Comparison of ENCODE assay signal across 20 mouse cellular contexts in the genomic region with DNA sequence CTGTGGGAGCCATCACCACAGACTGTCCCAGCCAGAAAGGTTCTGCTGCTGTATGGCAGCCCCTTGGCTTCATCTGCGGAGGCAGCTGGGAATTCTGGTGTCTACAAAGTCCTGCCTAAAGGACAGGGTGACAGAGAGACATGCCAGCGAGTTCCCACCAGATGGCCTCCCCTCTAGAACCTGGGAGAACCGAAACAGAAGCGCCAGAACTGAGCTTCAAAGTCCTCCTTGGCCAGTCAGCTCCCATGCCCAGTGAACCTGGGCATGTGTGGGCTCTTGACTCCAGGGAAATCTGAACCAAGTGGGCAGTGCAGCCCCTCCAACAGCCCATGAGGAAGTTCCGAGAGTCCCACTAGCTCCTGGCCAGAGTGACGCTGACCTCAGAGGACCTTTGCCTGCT. TPM values are rescaled to one million over a fixed set of nuclear protein-coding genes. Genes with fewer than 3 reads are reported as not detected.
DNase-seq lines count a peak whose midpoint lies in the region; ATAC-seq lines count a peak whose summit lies in the region.
"Had no signal": no experiment of that assay in that cellular context is flagged by ENCODE, and none has a peak within 500 bp of the region (broad histone marks: within the 10 kb centered on the region; RNA-seq: fewer than 3 reads in every experiment).

No protein-coding gene starts in this region.

- H3K27me3 ChIP-seq in hindbrain, embryonic 10.5 days (ENCODE audit: insufficient read depth, poor library complexity, severe bottlenecking): no peaks in the 10 kb centered on the region
- H3K27me3 ChIP-seq in hindbrain, embryonic 14.5 days (ENCODE audit: control insufficient read depth, insufficient read depth, low read length): no peaks in the 10 kb centered on the region
- no peaks in the 10 kb centered on the region for H3K27me3 ChIP-seq in midbrain, embryonic 10.5 days (ENCODE audit: low read depth, poor library complexity, severe bottlenecking)
- H3K27me3 ChIP-seq in midbrain, embryonic 11.5 days (ENCODE audit: control insufficient read depth, insufficient read depth, low read length): no peaks in the 10 kb centered on the region
- H3K27me3 ChIP-seq: heart, embryonic 13.5 days; liver, embryonic 12.5 days; lung, embryonic 15.5 days; neural tube, embryonic 12.5 days; stomach, embryonic 15.5 days had no signal

- H3K9ac ChIP-seq in hindbrain, embryonic 14.5 days: no peak overlapping the region
- no peak overlapping the region for H3K9ac ChIP-seq in midbrain, embryonic 11.5 days (ENCODE audit: low read length)
- H3K9ac ChIP-seq: forebrain, postnatal 0 days; liver, embryonic 12.5 days; lung, embryonic 15.5 days; neural tube, embryonic 12.5 days; stomach, embryonic 15.5 days had no signal

- H3K4me1 ChIP-seq in hindbrain, embryonic 10.5 days (replicated peaks): peaks cover 40% of the 10 kb centered on the region
- H3K4me1 ChIP-seq in hindbrain, embryonic 14.5 days (replicated peaks; ENCODE audit: control insufficient read depth, insufficient read depth, low read length): no peaks in the 10 kb centered on the region; the same call in 1 of the 2 replicates
- peaks cover 23% of the 10 kb centered on the region for H3K4me1 ChIP-seq in midbrain, embryonic 10.5 days
- peaks cover 7% of the 10 kb centered on the region for H3K4me1 ChIP-seq in midbrain, embryonic 11.5 days (ENCODE audit: control insufficient read depth, insufficient read depth, low read length)
- H3K4me1 ChIP-seq: liver, embryonic 12.5 days had no signal

- ATAC-seq in hindbrain, embryonic 14.5 days (ENCODE audit: low FRiP score): no peak
- no peak for ATAC-seq in midbrain, embryonic 11.5 days (ENCODE audit: low FRiP score)
- ATAC-seq: forebrain, postnatal 0 days; intestine, postnatal 0 days; liver, embryonic 12.5 days had no signal

- no peak overlapping the region for H3K4me2 ChIP-seq in hindbrain, embryonic 14.5 days (replicated peaks)
- no peak overlapping the region for H3K4me2 ChIP-seq in midbrain, embryonic 11.5 days
- H3K4me2 ChIP-seq: heart, embryonic 13.5 days; liver, embryonic 12.5 days; lung, embryonic 15.5 days; neural tube, embryonic 12.5 days; stomach, embryonic 15.5 days had no signal

- WGBS in hindbrain, embryonic 10.5 days: 80% methylated on average over 6 of the region's 6 CpGs
- WGBS in hindbrain, embryonic 14.5 days: 82% methylated on average over 6 of the region's 6 CpGs
- 84% methylated on average over 6 of the region's 6 CpGs for WGBS in midbrain, embryonic 10.5 days
- WGBS in midbrain, embryonic 11.5 days: 79% methylated on average over 6 of the region's 6 CpGs

- no peaks in the 10 kb centered on the region for H3K9me3 ChIP-seq in hindbrain, embryonic 10.5 days
- H3K9me3 ChIP-seq in hindbrain, embryonic 14.5 days (ENCODE audit: control insufficient read depth, low read length): no peaks in the 10 kb centered on the region
- H3K9me3 ChIP-seq in midbrain, embryonic 10.5 days (replicated peaks): no peaks in the 10 kb centered on the region
- H3K9me3 ChIP-seq in midbrain, embryonic 11.5 days (ENCODE audit: control insufficient read depth, low read length): no peaks in the 10 kb centered on the region
- H3K9me3 ChIP-seq: heart, embryonic 13.5 days; liver, embryonic 12.5 days; lung, embryonic 15.5 days; neural tube, embryonic 12.5 days; stomach, embryonic 15.5 days had no signal

- H3K36me3 ChIP-seq in hindbrain, embryonic 10.5 days: peaks cover 10% of the 10 kb centered on the region
- peaks cover 39% of the 10 kb centered on the region for H3K36me3 ChIP-seq in hindbrain, embryonic 14.5 days (replicated peaks; ENCODE audit: control insufficient read depth, insufficient read depth)
- peaks cover 14% of the 10 kb centered on the region for H3K36me3 ChIP-seq in midbrain, embryonic 10.5 days
- H3K36me3 ChIP-seq in midbrain, embryonic 11.5 days (ENCODE audit: control insufficient read depth, insufficient read depth, low read length): no peaks in the 10 kb centered on the region
- H3K36me3 ChIP-seq: lung, embryonic 15.5 days; stomach, embryonic 15.5 days had no signal

- peak overlapping the region; percentile 84 for H3K27ac ChIP-seq in hindbrain, embryonic 10.5 days
- no peak overlapping the region for H3K27ac ChIP-seq in hindbrain, embryonic 14.5 days
- H3K27ac ChIP-seq in midbrain, embryonic 10.5 days (replicated peaks): peak overlapping the region; percentile 82
- no peak overlapping the region for H3K27ac ChIP-seq in midbrain, embryonic 11.5 days (ENCODE audit: low read depth, low read length)
- H3K27ac ChIP-seq: heart, embryonic 13.5 days; liver, embryonic 12.5 days; lung, embryonic 15.5 days; stomach, embryonic 15.5 days had no signal

- no peak for DNase-seq in hindbrain, embryonic 10.5 days (ENCODE audit: low spot score)
- DNase-seq in hindbrain, embryonic 14.5 days (ENCODE audit: low spot score): no peak
- DNase-seq in midbrain, embryonic 10.5 days (ENCODE audit: low spot score): no peak
- no peak for DNase-seq in midbrain, embryonic 11.5 days (ENCODE audit: low spot score, missing footprints)
- DNase-seq in cerebellum, postnatal 10 days: peak; percentile 74 to 75
- no peak for DNase-seq in spleen, adult 18-20 months
- DNase-seq in urinary bladder, adult 18-20 months (ENCODE audit: low spot score in 2 of 2): no peak
- DNase-seq: adrenal gland, postnatal 25 days; forebrain, postnatal 0 days; heart, adult 11 months; heart, postnatal 36 days; kidney, postnatal 10 days; thymus, adult 2 months had no signal

- no peak overlapping the region for H3K4me3 ChIP-seq in hindbrain, embryonic 10.5 days
- no peak overlapping the region for H3K4me3 ChIP-seq in hindbrain, embryonic 14.5 days (replicated peaks; ENCODE audit: low read length)
- H3K4me3 ChIP-seq in midbrain, embryonic 10.5 days: no peak overlapping the region
- no peak overlapping the region for H3K4me3 ChIP-seq in midbrain, embryonic 11.5 days (ENCODE audit: low read depth, low read length)
- H3K4me3 ChIP-seq: heart, embryonic 13.5 days; liver, embryonic 12.5 days; lung, embryonic 15.5 days; neural tube, embryonic 12.5 days; stomach, embryonic 15.5 days had no signal

RNA-seq across cellular contexts. Expression of a gene that starts 24.4 kb away (rescaled TPM):
- 40.1 and 63.3 TPM in 2 replicates for polyA plus RNA-seq in hindbrain, embryonic 10.5 days (2016; fragmentation: Nextera tagmentation; extraction: Ambion mirVana)
- polyA plus RNA-seq in hindbrain, embryonic 14.5 days (2014; fragmentation: Nextera tagmentation; extraction: Ambion mirVana): 275 and 317 TPM in 2 replicates
- polyA plus RNA-seq in midbrain, embryonic 10.5 days (2016; fragmentation: Nextera tagmentation; extraction: Ambion mirVana): 31.4 and 45.6 TPM in 2 replicates
- polyA plus RNA-seq in midbrain, embryonic 11.5 days (2014; fragmentation: Nextera tagmentation; extraction: Ambion mirVana): 51.4 and 53.8 TPM in 2 replicates

RNA-seq across cellular contexts. Expression of a gene that starts 38.4 kb away (rescaled TPM):
- 1.1 and 1.2 TPM in 2 replicates for polyA plus RNA-seq in hindbrain, embryonic 10.5 days (2016; fragmentation: Nextera tagmentation; extraction: Ambion mirVana)
- 0.42 and 1.2 TPM in 2 replicates for polyA plus RNA-seq in hindbrain, embryonic 14.5 days (2014; fragmentation: Nextera tagmentation; extraction: Ambion mirVana)
- 0.90 and 1.2 TPM in 2 replicates for polyA plus RNA-seq in midbrain, embryonic 10.5 days (2016; fragmentation: Nextera tagmentation; extraction: Ambion mirVana)
- 0.08 and 0.28 TPM in 2 replicates for polyA plus RNA-seq in midbrain, embryonic 11.5 days (2014; fragmentation: Nextera tagmentation; extraction: Ambion mirVana)
- polyA plus RNA-seq: spleen, adult 2 months had no signal

RNA-seq across cellular contexts. Expression of a gene that starts 47.1 kb away (rescaled TPM):
- polyA plus RNA-seq in hindbrain, embryonic 10.5 days (2016; fragmentation: Nextera tagmentation; extraction: Ambion mirVana): 5.7 and 7.2 TPM in 2 replicates
- polyA plus RNA-seq in hindbrain, embryonic 14.5 days (2014; fragmentation: Nextera tagmentation; extraction: Ambion mirVana): 4.3 and 5.1 TPM in 2 replicates
- polyA plus RNA-seq in midbrain, embryonic 10.5 days (2016; fragmentation: Nextera tagmentation; extraction: Ambion mirVana): 5.2 TPM in 2 replicates
- polyA plus RNA-seq in midbrain, embryonic 11.5 days (2014; fragmentation: Nextera tagmentation; extraction: Ambion mirVana): 3.2 and 3.9 TPM in 2 replicates

RNA-seq across cellular contexts. Expression of a gene that starts 47.2 kb away (rescaled TPM):
- 0.31 and 0.73 TPM in 2 replicates for polyA plus RNA-seq in hindbrain, embryonic 10.5 days (2016; fragmentation: Nextera tagmentation; extraction: Ambion mirVana)
- polyA plus RNA-seq in hindbrain, embryonic 14.5 days (2014; fragmentation: Nextera tagmentation; extraction: Ambion mirVana): 0.52 and 0.74 TPM in 2 replicates
- 0.31 TPM in 2 replicates for polyA plus RNA-seq in midbrain, embryonic 10.5 days (2016; fragmentation: Nextera tagmentation; extraction: Ambion mirVana)
- polyA plus RNA-seq in midbrain, embryonic 11.5 days (2014; fragmentation: Nextera tagmentation; extraction: Ambion mirVana): 0.26 and 0.30 TPM in 2 replicates

RNA-seq across cellular contexts. Expression of a gene that starts 53.3 kb away (rescaled TPM):
- 34.3 and 36.1 TPM in 2 replicates for polyA plus RNA-seq in hindbrain, embryonic 10.5 days (2016; fragmentation: Nextera tagmentation; extraction: Ambion mirVana)
- 16.8 and 19.4 TPM in 2 replicates for polyA plus RNA-seq in hindbrain, embryonic 14.5 days (2014; fragmentation: Nextera tagmentation; extraction: Ambion mirVana)
- 23.5 and 25.5 TPM in 2 replicates for polyA plus RNA-seq in midbrain, embryonic 10.5 days (2016; fragmentation: Nextera tagmentation; extraction: Ambion mirVana)
- 10.3 and 10.6 TPM in 2 replicates for polyA plus RNA-seq in midbrain, embryonic 11.5 days (2014; fragmentation: Nextera tagmentation; extraction: Ambion mirVana)

Comparison
In these comparisons a context has a peak if more than half of its experiments do, and no peak if none do; other contexts are left out.
1. H3K27ac ChIP-seq: peak in hindbrain, embryonic 10.5 days (single experiment) and midbrain, embryonic 10.5 days (single experiment); none in hindbrain, embryonic 14.5 days (single experiment) and midbrain, embryonic 11.5 days (single experiment).
2. DNase-seq: peak in cerebellum, postnatal 10 days (2 of 2); none in hindbrain, embryonic 10.5 days (single experiment), hindbrain, embryonic 14.5 days (single experiment), midbrain, embryonic 10.5 days (single experiment), midbrain, embryonic 11.5 days (single experiment), spleen, adult 18-20 months (0 of 2) and urinary bladder, adult 18-20 months (0 of 2).